Mouse (Mus musculus) midbrain, embryonic 10.5 days (tissue): Measurements from ENCODE around the gene Sars. TPM values are rescaled to one million over a fixed set of nuclear protein-coding genes. Genes with fewer than 3 reads are reported as not detected.

Experiments used
- DNase-seq: peaks from one replicate; pipeline ENCODE4 v3.0.0-alpha.2; 2017; ENCODE audit warnings: low spot score
- H3K27ac ChIP-seq: fragments of 300-500 bp; sonication (generic); replicated peaks from 2 replicates; pipeline ENCODE4 v1.5.1; 2016; ENCODE audit warnings: mild to moderate bottlenecking
- H3K27me3 ChIP-seq: fragments of 300-500 bp; sonication (generic); 2 replicates; pipeline ENCODE4 v1.6.1; 2016; ENCODE audit warnings: low read depth, mild to moderate bottlenecking; ENCODE audit not compliant: poor library complexity, severe bottlenecking
- H3K36me3 ChIP-seq: fragments of 300-500 bp; sonication (generic); 2 replicates; pipeline ENCODE4 v1.6.1; 2016; ENCODE audit warnings: mild to moderate bottlenecking, moderate library complexity
- H3K4me1 ChIP-seq: fragments of 300-500 bp; sonication (generic); 2 replicates; pipeline ENCODE4 v1.6.1; 2016
- H3K4me3 ChIP-seq: fragments of 300-500 bp; sonication (generic); 2 replicates; pipeline ENCODE4 v1.5.1; 2016; ENCODE audit warnings: mild to moderate bottlenecking, moderate library complexity
- H3K9me3 ChIP-seq: fragments of 300-500 bp; sonication (generic); replicated peaks from 2 replicates; pipeline ENCODE4 v1.6.1; 2016; ENCODE audit warnings: mild to moderate bottlenecking
- WGBS: fragments of 180-500 bp; shearing (Covaris S2); methylation state at CpG from one replicate; pipeline ENCODE4 v1.1.7; 2016; 5-methylcytosine and 5-hydroxymethylcytosine counted together
- polyA plus RNA-seq: library from polyadenylated mRNA; unstranded; fragments of >200 nt; fragmentation: Nextera tagmentation; extraction: Ambion mirVana; gene quantifications from 2 replicates; pipeline ENCODE4 v1.2.1, GENCODE M21; 2016

Gene Sars
- polyA plus RNA-seq, 1 experiment from 2014 or later, result 179 TPM

DNA sequence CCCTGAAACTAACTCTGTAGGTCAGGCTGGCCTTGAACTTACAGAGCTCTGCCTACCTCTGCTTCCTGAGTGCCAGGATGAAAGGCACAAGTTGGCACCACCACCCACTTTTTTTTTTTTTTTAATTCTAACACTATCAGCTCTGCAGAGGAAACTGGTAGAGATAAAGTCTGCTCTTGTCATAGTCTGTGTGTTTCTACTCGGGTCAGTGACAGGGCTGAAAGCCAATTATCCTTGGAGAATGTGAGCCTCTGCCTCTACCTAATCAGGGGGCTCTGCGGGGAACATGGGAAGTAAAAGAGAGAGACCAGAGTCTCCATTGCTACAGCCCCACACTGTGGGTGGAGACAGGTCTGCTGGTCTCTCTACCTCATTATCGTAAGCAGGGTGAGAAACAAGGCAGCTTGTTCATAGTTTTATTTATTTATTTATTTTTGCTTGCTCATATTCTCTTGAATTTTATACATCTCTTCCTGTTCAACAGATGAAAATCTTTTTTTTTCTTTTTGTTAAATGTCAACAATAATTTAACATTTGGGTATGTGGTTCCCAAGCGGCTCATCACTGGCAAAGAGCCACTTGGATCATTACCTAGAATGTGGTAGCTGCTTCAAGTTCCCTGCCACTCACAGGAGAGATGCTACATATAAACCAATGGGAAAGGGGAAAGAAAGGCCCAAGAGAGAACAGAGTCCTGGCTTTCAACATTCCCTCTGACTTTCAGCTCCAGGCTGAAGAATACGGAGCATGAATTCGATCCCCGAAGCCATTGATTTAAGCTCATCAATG, 65.9 kb downstream of the Sars start:
- H3K4me1 ChIP-seq, result peaks cover 26% of the 10 kb centered on the region
- 81% methylated on average over 7 of the region's 7 CpGs for WGBS
- H3K27ac ChIP-seq, result no peak overlapping the region
- no peaks in the 10 kb centered on the region for H3K9me3 ChIP-seq
- H3K36me3 ChIP-seq, result no peaks in the 10 kb centered on the region
- no peak overlapping the region for H3K4me3 ChIP-seq
- DNase-seq, result no peak
- no peaks in the 10 kb centered on the region for H3K27me3 ChIP-seq

Other genes with a start within 250 kb of the Sars start
- gene Cyb561d1, start 244.0 kb downstream of the Sars start, polyA plus RNA-seq, result 4.9 and 5.0 TPM in 2 replicates
- 18.1 and 23.5 TPM in 2 replicates for gene Atxn7l2, start 234.3 kb downstream of the Sars start, polyA plus RNA-seq
- 0.42 and 0.88 TPM in 2 replicates for gene Sypl2, start 218.6 kb downstream of the Sars start, polyA plus RNA-seq
- gene Psma5, start 188.3 kb downstream of the Sars start, polyA plus RNA-seq, result 299 and 349 TPM in 2 replicates
- gene Sort1, start 161.1 kb downstream of the Sars start, polyA plus RNA-seq, result 10.8 and 15.6 TPM in 2 replicates
- 0.09 TPM in 1 of 2 replicates, not detected in the other for gene Mybphl, start 80.3 kb downstream of the Sars start, polyA plus RNA-seq
- gene Psrc1, start 61.4 kb downstream of the Sars start, polyA plus RNA-seq, result 93.3 and 105 TPM in 2 replicates
- gene Celsr2, start 29.7 kb downstream of the Sars start, polyA plus RNA-seq, result 53.7 and 67.5 TPM in 2 replicates
- 0.49 and 0.63 TPM in 2 replicates for gene 1700013F07Rik, start 88.9 kb upstream of the Sars start, polyA plus RNA-seq
- gene 5330417C22Rik, start 91.3 kb upstream of the Sars start, polyA plus RNA-seq, result 2.6 and 3.2 TPM in 2 replicates
- 38.6 and 50.8 TPM in 2 replicates for gene Tmem167b, start 117.3 kb upstream of the Sars start, polyA plus RNA-seq
- 72.9 and 78.3 TPM in 2 replicates for gene Taf13, start 126.5 kb upstream of the Sars start, polyA plus RNA-seq
- 23.6 and 36.5 TPM in 2 replicates for gene Wdr47, start 146.1 kb upstream of the Sars start, polyA plus RNA-seq
- 77.5 and 78.8 TPM in 2 replicates for gene Clcc1, start 208.7 kb upstream of the Sars start, polyA plus RNA-seq